Mouse (Mus musculus) midbrain, embryonic 10.5 days (tissue): ENCODE results near the gene Nckap1. TPM values are rescaled to one million over a fixed set of nuclear protein-coding genes. Genes with fewer than 3 reads are reported as not detected.

Experiments
- DNase-seq: peaks from one replicate; pipeline ENCODE4 v3.0.0-alpha.2; 2017; ENCODE audit warnings: low spot score
- H3K27ac ChIP-seq: fragments of 300-500 bp; sonication (generic); replicated peaks from 2 replicates; pipeline ENCODE4 v1.5.1; 2016; ENCODE audit warnings: mild to moderate bottlenecking
- H3K27me3 ChIP-seq: fragments of 300-500 bp; sonication (generic); 2 replicates; pipeline ENCODE4 v1.6.1; 2016; ENCODE audit warnings: low read depth, mild to moderate bottlenecking; ENCODE audit not compliant: poor library complexity, severe bottlenecking
- H3K36me3 ChIP-seq: fragments of 300-500 bp; sonication (generic); 2 replicates; pipeline ENCODE4 v1.6.1; 2016; ENCODE audit warnings: mild to moderate bottlenecking, moderate library complexity
- H3K4me1 ChIP-seq: fragments of 300-500 bp; sonication (generic); 2 replicates; pipeline ENCODE4 v1.6.1; 2016
- H3K4me3 ChIP-seq: fragments of 300-500 bp; sonication (generic); 2 replicates; pipeline ENCODE4 v1.5.1; 2016; ENCODE audit warnings: mild to moderate bottlenecking, moderate library complexity
- H3K9me3 ChIP-seq: fragments of 300-500 bp; sonication (generic); replicated peaks from 2 replicates; pipeline ENCODE4 v1.6.1; 2016; ENCODE audit warnings: mild to moderate bottlenecking
- WGBS: fragments of 180-500 bp; shearing (Covaris S2); methylation state at CpG from one replicate; pipeline ENCODE4 v1.1.7; 2016; 5-methylcytosine and 5-hydroxymethylcytosine counted together
- polyA plus RNA-seq: library from polyadenylated mRNA; unstranded; fragments of >200 nt; fragmentation: Nextera tagmentation; extraction: Ambion mirVana; gene quantifications from 2 replicates; pipeline ENCODE4 v1.2.1, GENCODE M21; 2016

Gene Nckap1
- polyA plus RNA-seq, 1 experiment from 2014 or later: 59.9 TPM

GRCm38 (mm10) chr2:80594215-80594918, 13.2 kb upstream of the Nckap1 start:
- WGBS: 71% methylated on average over 4 of the region's 4 CpGs

GRCm38 (mm10) chr2:80582356-80582755, 1.2 kb upstream of the Nckap1 start:
- 88% methylated on average over 3 of the region's 3 CpGs for WGBS
- H3K27me3 ChIP-seq: no peaks in the 10 kb centered on the region
- no peak overlapping the region for H3K27ac ChIP-seq
- DNase-seq: no peak
- peaks cover 19% of the 10 kb centered on the region for H3K4me1 ChIP-seq
- no peaks in the 10 kb centered on the region for H3K36me3 ChIP-seq
- no peaks in the 10 kb centered on the region for H3K9me3 ChIP-seq
- no peak overlapping the region for H3K4me3 ChIP-seq

More at GRCm38 (mm10) chr2:80594215-80594918, 13.2 kb upstream of the Nckap1 start:
- H3K36me3 ChIP-seq: no peaks in the 10 kb centered on the region
- no peaks in the 10 kb centered on the region for H3K27me3 ChIP-seq
- no peaks in the 10 kb centered on the region for H3K4me1 ChIP-seq
- DNase-seq: no peak
- no peak overlapping the region for H3K27ac ChIP-seq
- no peak overlapping the region for H3K4me3 ChIP-seq
- no peaks in the 10 kb centered on the region for H3K9me3 ChIP-seq

GRCm38 (mm10) chr2:80580311-80580961, 744 bp downstream of the Nckap1 start:
- Histone ChIP-seq H3K36me3 (peaks cover 4% of the 10 kb centered on the region; the same call in 1 of the 2 replicates), H3K27ac (peak overlapping the region; percentile 99), H3K9me3 (no peaks in the 10 kb centered on the region), H3K4me1 (peaks cover 19% of the 10 kb centered on the region), H3K27me3 (no peaks in the 10 kb centered on the region), H3K4me3 (peak overlapping the region; percentile 93)
- under 1% methylated on average over 40 of the region's 65 CpGs for WGBS
- no peak for DNase-seq

GRCm38 (mm10) chr2:80579253-80579891, 1.8 kb downstream of the Nckap1 start:
- Histone ChIP-seq H3K27ac (no peak overlapping the region), H3K27me3 (no peaks in the 10 kb centered on the region), H3K4me3 (peak overlapping the region; percentile 93), H3K36me3 (peaks cover 4% of the 10 kb centered on the region; the same call in 1 of the 2 replicates), H3K9me3 (no peaks in the 10 kb centered on the region), H3K4me1 (peaks cover 19% of the 10 kb centered on the region)
- no peak for DNase-seq
- 56% methylated on average over 6 of the region's 6 CpGs for WGBS

GRCm38 (mm10) chr2:80577286-80577685, 3.9 kb downstream of the Nckap1 start:
- Histone ChIP-seq H3K27ac (no peak overlapping the region), H3K27me3 (no peaks in the 10 kb centered on the region), H3K4me1 (peaks cover 19% of the 10 kb centered on the region), H3K4me3 (no peak overlapping the region), H3K36me3 (peaks cover 4% of the 10 kb centered on the region; the same call in 1 of the 2 replicates), H3K9me3 (no peaks in the 10 kb centered on the region)
- 96% methylated on average over 1 of the region's 1 CpGs for WGBS
- DNase-seq: no peak

- Histone ChIP-seq H3K27ac (no peak overlapping the region), H3K9me3 (no peaks in the 10 kb centered on the region), H3K27me3 (no peaks in the 10 kb centered on the region), H3K36me3 (0 out of 2 replicates have a peak, but pooled peaks cover 5% of the 10 kb centered on the region), H3K4me1 (no peaks in the 10 kb centered on the region), H3K4me3 (no peak overlapping the region)
- DNase-seq: no peak
- 83% methylated on average over 4 of the region's 4 CpGs for WGBS
These were observed 10.5 kb downstream of the Nckap1 start for GRCm38 (mm10) chr2:80570656-80571055.

- 0 out of 2 replicates have a peak, but pooled peaks cover 5% of the 10 kb centered on the region for H3K36me3 ChIP-seq
- H3K9me3 ChIP-seq: no peaks in the 10 kb centered on the region
- H3K27ac ChIP-seq: no peak overlapping the region
- DNase-seq: no peak
- H3K4me3 ChIP-seq: no peak overlapping the region
- H3K27me3 ChIP-seq: no peaks in the 10 kb centered on the region
- 89% methylated on average over 4 of the region's 4 CpGs for WGBS
- no peaks in the 10 kb centered on the region; the same call in 1 of the 2 replicates for H3K4me1 ChIP-seq
These were observed 13.8 kb downstream of the Nckap1 start for GRCm38 (mm10) chr2:80567411-80567810.

GRCm38 (mm10) chr2:80562253-80562652, 18.9 kb downstream of the Nckap1 start:
- DNase-seq: no peak

GRCm38 (mm10) chr2:80561478-80561877, 19.7 kb downstream of the Nckap1 start:
- Histone ChIP-seq H3K27me3 (no peaks in the 10 kb centered on the region), H3K4me1 (no peaks in the 10 kb centered on the region; the same call in 1 of the 2 replicates), H3K4me3 (no peak overlapping the region), H3K27ac (no peak overlapping the region), H3K9me3 (no peaks in the 10 kb centered on the region), H3K36me3 (peaks cover 11% of the 10 kb centered on the region)
- 88% methylated on average over 3 of the region's 3 CpGs for WGBS
- DNase-seq: no peak

More at GRCm38 (mm10) chr2:80562253-80562652, 18.9 kb downstream of the Nckap1 start:
- Histone ChIP-seq H3K9me3 (no peaks in the 10 kb centered on the region), H3K36me3 (peaks cover 11% of the 10 kb centered on the region), H3K4me3 (no peak overlapping the region), H3K27me3 (no peaks in the 10 kb centered on the region), H3K27ac (no peak overlapping the region), H3K4me1 (no peaks in the 10 kb centered on the region; the same call in 1 of the 2 replicates)

GRCm38 (mm10) chr2:80560773-80561172, 20.4 kb downstream of the Nckap1 start:
- no peak overlapping the region for H3K4me3 ChIP-seq
- 93% methylated on average over 5 of the region's 5 CpGs for WGBS
- no peaks in the 10 kb centered on the region for H3K27me3 ChIP-seq
- no peaks in the 10 kb centered on the region; the same call in 1 of the 2 replicates for H3K4me1 ChIP-seq
- DNase-seq: no peak
- H3K36me3 ChIP-seq: peaks cover 11% of the 10 kb centered on the region
- no peak overlapping the region for H3K27ac ChIP-seq
- no peaks in the 10 kb centered on the region for H3K9me3 ChIP-seq

- H3K36me3 ChIP-seq: peaks cover 11% of the 10 kb centered on the region
- no peaks in the 10 kb centered on the region for H3K27me3 ChIP-seq
- H3K4me1 ChIP-seq: no peaks in the 10 kb centered on the region; the same call in 1 of the 2 replicates
- H3K9me3 ChIP-seq: no peaks in the 10 kb centered on the region
- WGBS: 92% methylated on average over 5 of the region's 5 CpGs
- H3K4me3 ChIP-seq: no peak overlapping the region
- no peak overlapping the region for H3K27ac ChIP-seq
- DNase-seq: no peak
These were observed 21.5 kb downstream of the Nckap1 start for GRCm38 (mm10) chr2:80559655-80560054.

- 90% methylated on average over 4 of the region's 4 CpGs for WGBS
- DNase-seq: no peak
- no peaks in the 10 kb centered on the region for H3K9me3 ChIP-seq
- H3K4me3 ChIP-seq: no peak overlapping the region
- H3K4me1 ChIP-seq: no peaks in the 10 kb centered on the region
- no peaks in the 10 kb centered on the region for H3K27me3 ChIP-seq
- no peak overlapping the region for H3K27ac ChIP-seq
- H3K36me3 ChIP-seq: peaks cover 52% of the 10 kb centered on the region
These were observed 26.7 kb downstream of the Nckap1 start for GRCm38 (mm10) chr2:80554442-80554841.
